Mouse (Mus musculus): ENCODE measurements around the gene Acp5. TPM values are rescaled to one million over a fixed set of nuclear protein-coding genes. Genes with fewer than 3 reads are reported as not detected.
A peak's percentile ranks its signal among the peaks of the same experiment; 100 is the strongest.

Acp5 gene
- polyA plus RNA-seq, 1 experiment, result 0.08 TPM

DNA sequence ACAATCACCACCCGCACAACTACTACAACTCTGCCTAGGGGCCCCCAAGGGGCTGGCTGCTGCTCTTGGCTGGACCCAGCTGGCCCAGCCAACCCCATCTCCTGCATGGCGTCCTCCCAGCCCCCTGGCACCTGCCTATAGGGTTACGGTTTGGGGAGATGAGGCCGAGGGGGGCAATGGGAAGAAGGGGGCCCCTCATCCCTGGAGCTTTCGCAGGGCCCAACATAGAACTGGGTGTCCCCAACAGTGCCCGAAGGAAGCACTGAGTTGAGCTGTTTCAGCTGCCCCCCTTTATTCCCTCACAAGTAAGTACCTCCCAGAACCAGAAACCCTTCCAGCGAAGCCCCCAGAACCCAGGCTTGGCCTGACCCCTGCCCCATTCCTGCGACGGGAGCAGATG, 27.3 kb downstream of the Acp5 start:
- TF ChIP-seq CEBPB (IDR thresholded peaks at IDR 0.05; ENCODE audit: low read depth) (no peak), MAX (IDR thresholded peaks at IDR 0.05) (no peak), FOSL1 (IDR thresholded peaks at IDR 0.05; ENCODE audit: insufficient read depth, low read length, poor library complexity, severe bottlenecking) (no peak), MYOD1 (IDR thresholded peaks at IDR 0.05; ENCODE audit: control insufficient read depth, insufficient read length, low read depth) (no peak), CTCF (IDR thresholded peaks at IDR 0.05; ENCODE audit: control insufficient read depth, insufficient read depth, insufficient read length) (no peak), MYOG (IDR thresholded peaks at IDR 0.05; ENCODE audit: control insufficient read depth, extremely low read depth, insufficient read length) (no peak), USF1 (IDR thresholded peaks at IDR 0.05; ENCODE audit: low read depth) (no peak)

DNA sequence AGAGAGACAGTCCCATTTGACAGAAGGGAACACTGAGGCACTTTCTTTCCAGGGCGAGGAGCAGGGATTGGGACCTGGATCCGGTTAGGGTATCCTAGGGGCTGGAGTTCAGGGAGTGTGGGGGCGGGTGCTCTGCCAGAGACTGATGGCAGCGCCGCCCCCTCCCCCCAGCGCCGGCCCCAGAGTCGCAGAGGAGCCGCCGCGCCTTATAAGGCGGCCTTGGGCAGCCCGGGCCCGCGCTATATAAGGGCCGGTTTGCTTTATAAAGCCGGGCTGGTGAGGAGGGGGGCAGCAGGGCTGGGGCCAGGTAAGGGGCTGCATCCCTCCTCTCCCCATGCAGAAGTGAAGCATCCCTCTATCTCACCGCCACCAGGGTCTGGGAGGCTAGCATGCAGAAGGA, 35.6 kb downstream of the Acp5 start:
- Histone ChIP-seq H3K4me3 (ENCODE audit: insufficient read depth, poor library complexity, severe bottlenecking) (no peak overlapping the region), H3ac (ENCODE audit: control insufficient read depth, insufficient read length, low read depth) (peak overlapping the region; percentile 62), H3K36me3 (ENCODE audit: control insufficient read depth, insufficient read depth) (no peaks in the 10 kb centered on the region), H3K79me3 (ENCODE audit: low read depth) (no peaks in the 10 kb centered on the region), H3K79me2 (ENCODE audit: control insufficient read depth, insufficient read depth) (no peaks in the 10 kb centered on the region), H3K27me3 (ENCODE audit: control insufficient read depth, insufficient read depth, insufficient read length) (no peaks in the 10 kb centered on the region)
- TF ChIP-seq CTCF (IDR thresholded peaks at IDR 0.05; ENCODE audit: control insufficient read depth, insufficient read depth, insufficient read length), result no peak
- TF ChIP-seq MYOD1 (IDR thresholded peaks at IDR 0.05; ENCODE audit: control insufficient read depth, insufficient read length, low read depth), result no peak
- TF ChIP-seq USF1 (IDR thresholded peaks at IDR 0.05; ENCODE audit: low read depth), result no peak
- TF ChIP-seq MYOG (IDR thresholded peaks at IDR 0.05; ENCODE audit: control insufficient read depth, extremely low read depth, insufficient read length), result no peak
- no peak for TF ChIP-seq MAX (IDR thresholded peaks at IDR 0.05)
- no peak for TF ChIP-seq CEBPB (IDR thresholded peaks at IDR 0.05; ENCODE audit: low read depth)
- no peak for TF ChIP-seq FOSL1 (IDR thresholded peaks at IDR 0.05; ENCODE audit: insufficient read depth, low read length, poor library complexity, severe bottlenecking)

More for the DNA sequence above, 27.3 kb downstream of the Acp5 start:
- Histone ChIP-seq H3ac (ENCODE audit: control insufficient read depth, insufficient read length, low read depth) (no peak overlapping the region), H3K79me3 (ENCODE audit: low read depth) (no peaks in the 10 kb centered on the region), H3K4me3 (ENCODE audit: insufficient read depth, poor library complexity, severe bottlenecking) (no peak overlapping the region), H3K27me3 (ENCODE audit: control insufficient read depth, insufficient read depth, insufficient read length) (no peaks in the 10 kb centered on the region), H3K36me3 (ENCODE audit: control insufficient read depth, insufficient read depth) (peaks cover 12% of the 10 kb centered on the region), H3K79me2 (ENCODE audit: control insufficient read depth, insufficient read depth) (no peaks in the 10 kb centered on the region)

DNA sequence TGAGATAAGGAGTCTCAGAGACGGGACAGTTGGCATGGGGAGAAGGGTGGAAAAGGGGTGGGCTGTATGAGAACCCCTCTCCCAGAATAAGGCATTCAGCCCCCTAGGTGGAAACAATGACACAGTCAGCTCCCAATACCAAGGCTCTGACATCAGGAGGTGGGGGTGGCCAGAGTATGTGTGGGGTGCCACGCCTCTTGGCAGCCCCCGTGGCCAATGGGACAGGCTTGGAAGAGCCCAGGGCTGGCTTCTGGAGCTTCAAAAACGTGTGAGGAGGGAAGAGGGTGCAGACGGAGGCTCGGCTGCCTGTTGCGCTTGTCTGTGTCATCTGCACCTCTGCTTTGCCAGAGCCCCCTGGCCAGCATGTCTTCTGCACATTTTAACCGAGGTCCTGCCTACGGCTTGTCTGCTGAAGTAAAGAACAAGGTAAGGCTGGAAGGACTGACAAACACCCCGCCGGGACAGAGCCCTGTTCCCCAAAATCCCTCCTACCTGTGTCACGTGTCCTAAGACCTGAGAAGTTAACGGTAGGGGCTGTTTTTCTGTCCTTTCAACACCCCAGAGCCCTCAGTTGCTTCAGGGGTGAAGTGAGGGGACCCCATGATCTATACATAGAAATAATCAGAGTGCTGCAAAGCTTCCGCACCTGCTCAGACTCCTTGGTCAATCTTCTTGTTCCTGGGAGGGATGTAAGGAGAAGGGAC, 36.4 kb downstream of the Acp5 start, which contains the start of gene Cnn1:
TSS of gene Cnn1 (plus strand) at position 224 of the 704 bp plus-strand sequence.
- Histone ChIP-seq H3K79me3 (ENCODE audit: low read depth) (no peaks in the 10 kb centered on the region), H3ac (ENCODE audit: control insufficient read depth, insufficient read length, low read depth) (peak within 1 kb of the TSS; percentile 62), H3K4me3 (ENCODE audit: insufficient read depth, poor library complexity, severe bottlenecking) (no peak within 1 kb of the TSS), H3K27me3 (ENCODE audit: control insufficient read depth, insufficient read depth, insufficient read length) (no peaks in the 10 kb centered on the region), H3K36me3 (ENCODE audit: control insufficient read depth, insufficient read depth) (no peaks in the 10 kb centered on the region), H3K79me2 (ENCODE audit: control insufficient read depth, insufficient read depth) (no peaks in the 10 kb centered on the region)
- no peak for TF ChIP-seq CEBPB (IDR thresholded peaks at IDR 0.05; ENCODE audit: low read depth)
- no peak for TF ChIP-seq MYOG (IDR thresholded peaks at IDR 0.05; ENCODE audit: control insufficient read depth, extremely low read depth, insufficient read length)
- TF ChIP-seq MAX (IDR thresholded peaks at IDR 0.05), result no peak
- TF ChIP-seq FOSL1 (IDR thresholded peaks at IDR 0.05; ENCODE audit: insufficient read depth, low read length, poor library complexity, severe bottlenecking), result no peak
- peak; percentile 53 for TF ChIP-seq USF1 (IDR thresholded peaks at IDR 0.05; ENCODE audit: low read depth)

DNA sequence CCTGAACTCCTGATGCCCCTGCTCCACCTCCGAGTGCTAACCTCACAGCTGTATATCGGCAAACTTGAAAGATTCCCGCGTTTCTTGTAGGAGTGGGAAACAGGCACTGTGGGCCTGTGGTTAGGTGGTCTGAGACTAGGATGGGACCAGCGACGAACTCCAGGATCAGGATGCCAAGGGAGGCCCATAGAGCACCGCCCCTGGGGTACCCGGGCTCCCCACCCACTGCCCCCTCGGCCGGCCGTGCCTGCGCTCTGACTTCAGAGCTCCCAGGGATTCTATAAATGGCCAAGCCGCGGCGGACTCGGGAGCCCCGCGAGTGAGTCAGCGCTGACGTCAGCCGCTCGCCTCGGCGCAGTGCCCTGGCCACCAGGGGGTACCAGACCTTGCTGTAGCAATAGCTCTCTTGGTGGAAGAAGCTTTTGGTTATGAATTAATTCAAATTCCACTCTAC, 39.6 kb downstream of the Acp5 start:
- Histone ChIP-seq H3K36me3 (ENCODE audit: control insufficient read depth, insufficient read depth) (no peaks in the 10 kb centered on the region), H3ac (ENCODE audit: control insufficient read depth, insufficient read length, low read depth) (peak overlapping the region; percentile 57), H3K4me3 (ENCODE audit: insufficient read depth, poor library complexity, severe bottlenecking) (no peak overlapping the region), H3K79me2 (ENCODE audit: control insufficient read depth, insufficient read depth) (no peaks in the 10 kb centered on the region), H3K27me3 (ENCODE audit: control insufficient read depth, insufficient read depth, insufficient read length) (no peaks in the 10 kb centered on the region), H3K79me3 (ENCODE audit: low read depth) (no peaks in the 10 kb centered on the region)
- peak; percentile 78 for TF ChIP-seq CTCF (IDR thresholded peaks at IDR 0.05; ENCODE audit: control insufficient read depth, insufficient read depth, insufficient read length)
- TF ChIP-seq FOSL1 (IDR thresholded peaks at IDR 0.05; ENCODE audit: insufficient read depth, low read length, poor library complexity, severe bottlenecking), result no peak

DNA sequence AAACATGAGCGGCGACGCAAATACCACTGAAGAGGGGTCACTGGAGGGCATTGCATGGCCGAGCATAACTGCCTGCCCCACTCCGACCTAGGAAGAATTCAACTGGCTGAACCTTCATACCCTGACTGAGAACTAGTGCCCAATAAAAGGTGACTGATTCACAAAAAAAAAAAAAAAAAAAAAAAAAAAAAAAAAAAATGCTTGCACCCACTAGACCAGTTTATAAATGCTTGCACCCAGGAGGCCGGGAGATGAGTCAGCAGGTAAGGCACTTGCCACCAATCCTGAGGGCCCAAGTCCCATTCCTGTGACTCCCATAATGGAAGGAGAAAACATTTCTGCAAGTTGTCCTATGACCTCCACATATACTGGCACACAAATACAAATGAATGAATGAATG, 42.8 kb downstream of the Acp5 start:
- no peaks in the 10 kb centered on the region for H3K79me3 ChIP-seq (ENCODE audit: low read depth)
- no peak for TF ChIP-seq MYOG (IDR thresholded peaks at IDR 0.05; ENCODE audit: control insufficient read depth, extremely low read depth, insufficient read length)
- no peak for TF ChIP-seq FOSL1 (IDR thresholded peaks at IDR 0.05; ENCODE audit: insufficient read depth, low read length, poor library complexity, severe bottlenecking)
- no peak for TF ChIP-seq CEBPB (IDR thresholded peaks at IDR 0.05; ENCODE audit: low read depth)
- TF ChIP-seq USF1 (IDR thresholded peaks at IDR 0.05; ENCODE audit: low read depth), result no peak
- no peak for TF ChIP-seq MAX (IDR thresholded peaks at IDR 0.05)
- no peak for TF ChIP-seq CTCF (IDR thresholded peaks at IDR 0.05; ENCODE audit: control insufficient read depth, insufficient read depth, insufficient read length)
- no peak for TF ChIP-seq MYOD1 (IDR thresholded peaks at IDR 0.05; ENCODE audit: control insufficient read depth, insufficient read length, low read depth)
- H3K79me2 ChIP-seq (ENCODE audit: control insufficient read depth, insufficient read depth), result no peaks in the 10 kb centered on the region

DNA sequence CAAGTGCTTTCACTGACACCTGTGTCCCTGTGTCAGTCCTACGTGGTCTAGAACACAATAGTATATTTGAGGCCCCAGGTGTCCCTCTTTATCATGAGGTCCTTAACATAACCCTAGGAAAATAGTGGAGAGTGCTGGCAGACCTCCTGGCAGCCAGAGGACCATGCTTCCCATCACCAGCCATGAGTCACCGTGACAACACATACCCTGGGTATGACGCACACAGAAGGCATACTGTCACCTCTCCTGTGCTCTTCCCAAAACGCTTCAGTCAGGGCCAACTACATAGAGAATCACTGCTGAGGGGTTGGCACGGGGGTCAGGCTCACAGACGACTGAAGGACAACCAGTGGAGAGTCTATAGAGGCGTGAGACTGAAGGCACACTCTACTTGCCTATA, 45.5 kb downstream of the Acp5 start:
- Histone ChIP-seq H3K4me3 (ENCODE audit: insufficient read depth, poor library complexity, severe bottlenecking) (no peak overlapping the region), H3K27me3 (ENCODE audit: control insufficient read depth, insufficient read depth, insufficient read length) (no peaks in the 10 kb centered on the region), H3K36me3 (ENCODE audit: control insufficient read depth, insufficient read depth) (no peaks in the 10 kb centered on the region), H3K79me2 (ENCODE audit: control insufficient read depth, insufficient read depth) (no peaks in the 10 kb centered on the region), H3ac (ENCODE audit: control insufficient read depth, insufficient read length, low read depth) (no peak overlapping the region), H3K79me3 (ENCODE audit: low read depth) (no peaks in the 10 kb centered on the region)
- TF ChIP-seq USF1 (IDR thresholded peaks at IDR 0.05; ENCODE audit: low read depth) (no peak), MAX (IDR thresholded peaks at IDR 0.05) (peak; percentile 40), MYOG (IDR thresholded peaks at IDR 0.05; ENCODE audit: control insufficient read depth, extremely low read depth, insufficient read length) (no peak), FOSL1 (IDR thresholded peaks at IDR 0.05; ENCODE audit: insufficient read depth, low read length, poor library complexity, severe bottlenecking) (peak; percentile 35), CTCF (IDR thresholded peaks at IDR 0.05; ENCODE audit: control insufficient read depth, insufficient read depth, insufficient read length) (no peak), MYOD1 (IDR thresholded peaks at IDR 0.05; ENCODE audit: control insufficient read depth, insufficient read length, low read depth) (peak; percentile 7), CEBPB (IDR thresholded peaks at IDR 0.05; ENCODE audit: low read depth) (no peak)

More for the DNA sequence above, 42.8 kb downstream of the Acp5 start:
- Histone ChIP-seq H3K36me3 (ENCODE audit: control insufficient read depth, insufficient read depth) (no peaks in the 10 kb centered on the region), H3K27me3 (ENCODE audit: control insufficient read depth, insufficient read depth, insufficient read length) (no peaks in the 10 kb centered on the region), H3ac (ENCODE audit: control insufficient read depth, insufficient read length, low read depth) (no peak overlapping the region), H3K4me3 (ENCODE audit: insufficient read depth, poor library complexity, severe bottlenecking) (no peak overlapping the region)
